Mouse (Mus musculus): Measurements from ENCODE around the gene Snap47.
"Not testable (repeated sequence)": the region's sequence is repeated elsewhere in the genome, so short reads cannot be mapped to it uniquely, and the experiment has no call there.

- TF ChIP-seq CTCF (IDR thresholded peaks at IDR 0.05; ENCODE audit: low read depth, low read length); GATA1 (IDR thresholded peaks at IDR 0.05; ENCODE audit: borderline replicate concordance, low read length); TAL1 (conservative IDR thresholded peaks at IDR 0.05; ENCODE audit: low read depth, low read length); POLR2AphosphoS5 (IDR thresholded peaks at IDR 0.05; ENCODE audit: insufficient replicate concordance, low read depth, low read length): not testable (repeated sequence)
Observed at GRCm38 (mm10) chr11:59367955-59368354, 83.0 kb downstream of the Snap47 start.
